Mouse (Mus musculus): ENCODE results near the gene Tnnc1. TPM values are rescaled to one million over a fixed set of nuclear protein-coding genes. Genes with fewer than 3 reads are reported as not detected.

Tnnc1 gene
- 0.57 and 1.1 TPM in 2 replicates for polyA plus RNA-seq (2012; rRNA removed)

GRCm38 (mm10) chr14:31208084-31208483 is at the start of gene Tnnc1:
Tnnc1 (plus strand) TSS chr14:31208312.

GRCm38 (mm10) chr14:31168425-31168824 is 39.7 kb upstream of the Tnnc1 start, which contains the start of gene Stab1:
Stab1 (minus strand) TSS chr14:31168641.

GRCm38 (mm10) chr14:31216846-31217245 is 8.7 kb downstream of the Tnnc1 start, which contains the start of gene Nisch:
Nisch (minus strand) TSS chr14:31216946.

GRCm38 (mm10) chr14:31217666-31218065 is 9.6 kb downstream of the Tnnc1 start, which contains the start of gene Sema3g:
Sema3g (plus strand) TSS chr14:31217860.

DNA sequence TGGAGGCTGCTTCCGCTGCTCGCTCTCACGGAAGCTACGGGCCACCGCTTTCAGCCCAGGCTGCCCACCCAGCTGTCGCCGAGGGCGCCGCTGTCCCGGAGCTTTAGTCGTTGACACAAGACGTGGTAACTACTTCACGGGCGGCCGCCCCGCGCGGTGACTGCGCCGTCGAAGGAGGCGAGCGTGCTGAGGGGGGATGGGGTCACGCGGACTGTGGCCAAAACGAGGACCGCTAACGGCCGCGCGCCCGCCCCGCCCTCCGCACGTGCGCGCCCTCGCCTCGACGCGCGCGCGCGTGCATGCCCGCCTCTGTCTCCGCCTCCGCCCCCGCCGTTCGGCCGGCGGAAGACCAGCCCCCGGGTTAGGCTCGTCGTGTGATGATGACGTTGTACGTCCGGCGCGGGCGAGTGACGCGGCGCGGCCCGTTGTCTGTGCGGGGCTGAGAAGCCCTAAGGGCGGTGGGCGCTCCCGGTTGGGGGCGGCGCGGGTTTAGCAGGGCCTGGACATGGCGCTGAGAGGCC is 43.0 kb downstream of the Tnnc1 start, which contains the start of the genes Phf7 and Bap1:
Phf7 (minus strand) TSS at position 234 of the 521 bp plus-strand sequence.
Bap1 (plus strand) TSS at position 367 of the 521 bp plus-strand sequence.

Other genes with a start within 250 kb of the Tnnc1 start
- 29.6 and 34.0 TPM in 2 replicates for gene Glt8d1, start 206.9 kb upstream of the Tnnc1 start, polyA plus RNA-seq (2012; rRNA removed)
- 86.0 and 103 TPM in 2 replicates for gene Spcs1, start 206.6 kb upstream of the Tnnc1 start, polyA plus RNA-seq (2012; rRNA removed)
- gene Pbrm1, start 189.2 kb upstream of the Tnnc1 start, polyA plus RNA-seq (2012; rRNA removed): 18.3 and 21.1 TPM in 2 replicates
- 15.6 and 20.4 TPM in 2 replicates for gene Gnl3, start 189.2 kb upstream of the Tnnc1 start, polyA plus RNA-seq (2012; rRNA removed)
- 37.4 and 49.0 TPM in 2 replicates for gene Smim4, start 79.4 kb upstream of the Tnnc1 start, polyA plus RNA-seq (2012; rRNA removed)
- 219 and 301 TPM in 2 replicates for gene Nt5dc2, start 77.3 kb upstream of the Tnnc1 start, polyA plus RNA-seq (2012; rRNA removed)
- 154 and 157 TPM in 2 replicates for gene Stab1, start 39.7 kb upstream of the Tnnc1 start, polyA plus RNA-seq (2012; rRNA removed)
- 521 and 546 TPM in 2 replicates for gene Nisch, start 8.6 kb downstream of the Tnnc1 start, polyA plus RNA-seq (2012; rRNA removed)
- gene Sema3g, start 9.5 kb downstream of the Tnnc1 start, polyA plus RNA-seq (2012; rRNA removed): 27.2 and 32.3 TPM in 2 replicates
- 4.6 and 4.7 TPM in 2 replicates for gene Phf7, start 43.0 kb downstream of the Tnnc1 start, polyA plus RNA-seq (2012; rRNA removed)
- gene Bap1, start 43.1 kb downstream of the Tnnc1 start, polyA plus RNA-seq (2012; rRNA removed): 65.6 and 92.0 TPM in 2 replicates
- 5.8 and 7.6 TPM in 2 replicates for gene Dnah1, start 115.6 kb downstream of the Tnnc1 start, polyA plus RNA-seq (2012; rRNA removed)
- 10.3 and 13.6 TPM in 2 replicates for gene Capn7, start 128.3 kb downstream of the Tnnc1 start, polyA plus RNA-seq (2012; rRNA removed)
- 33.6 and 34.0 TPM in 2 replicates for gene Sh3bp5, start 227.8 kb downstream of the Tnnc1 start, polyA plus RNA-seq (2012; rRNA removed)